Mouse (Mus musculus): ENCODE data around the gene Klf4. TPM values are rescaled to one million over a fixed set of nuclear protein-coding genes. Genes with fewer than 3 reads are reported as not detected.
A peak's percentile ranks its signal among the peaks of the same experiment; 100 is the strongest.

The Klf4 gene
- polyA plus RNA-seq, 1 experiment from 2014 or later, result 4.8 TPM

DNA sequence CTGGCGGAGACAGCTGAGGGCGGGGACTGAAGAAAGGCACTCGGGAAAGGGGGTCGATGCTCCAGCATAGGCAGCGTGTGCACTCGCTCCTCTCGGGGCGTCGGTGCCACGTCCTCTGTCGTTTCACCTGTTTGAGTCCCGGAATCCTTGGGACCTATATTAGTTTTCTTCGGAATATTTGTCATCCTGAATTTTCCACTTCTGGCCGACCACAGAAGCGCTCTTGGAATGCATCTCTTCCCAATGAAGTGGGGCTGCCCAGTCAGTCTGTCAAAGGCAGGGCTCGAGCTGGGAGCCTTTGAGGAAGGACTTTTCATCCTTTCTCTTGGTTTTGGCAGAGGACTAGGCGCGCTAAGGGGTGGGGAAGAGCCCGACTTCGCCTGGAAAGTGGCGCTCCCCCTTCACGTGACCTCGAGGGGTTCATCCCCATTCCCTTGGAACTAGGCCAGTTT is 1.6 kb upstream of the Klf4 start:
- Histone ChIP-seq H3K4me3 (peak overlapping the region; percentile 61), H3K27ac (replicated peaks) (no peak overlapping the region), H3K9me3 (no peaks in the 10 kb centered on the region), H3K36me3 (no peaks in the 10 kb centered on the region), H3K27me3 (peaks cover 61% of the 10 kb centered on the region), H3K4me2 (replicated peaks) (peak overlapping the region; percentile 94), H3K4me1 (peaks cover 30% of the 10 kb centered on the region), H3K9ac (replicated peaks) (no peak overlapping the region; the same call in 1 of the 2 replicates)
- no peak for ATAC-seq (ENCODE audit: low FRiP score, low read depth)
- 1% methylated on average over 23 of the region's 23 CpGs for whole genome bisulfite sequencing

DNA sequence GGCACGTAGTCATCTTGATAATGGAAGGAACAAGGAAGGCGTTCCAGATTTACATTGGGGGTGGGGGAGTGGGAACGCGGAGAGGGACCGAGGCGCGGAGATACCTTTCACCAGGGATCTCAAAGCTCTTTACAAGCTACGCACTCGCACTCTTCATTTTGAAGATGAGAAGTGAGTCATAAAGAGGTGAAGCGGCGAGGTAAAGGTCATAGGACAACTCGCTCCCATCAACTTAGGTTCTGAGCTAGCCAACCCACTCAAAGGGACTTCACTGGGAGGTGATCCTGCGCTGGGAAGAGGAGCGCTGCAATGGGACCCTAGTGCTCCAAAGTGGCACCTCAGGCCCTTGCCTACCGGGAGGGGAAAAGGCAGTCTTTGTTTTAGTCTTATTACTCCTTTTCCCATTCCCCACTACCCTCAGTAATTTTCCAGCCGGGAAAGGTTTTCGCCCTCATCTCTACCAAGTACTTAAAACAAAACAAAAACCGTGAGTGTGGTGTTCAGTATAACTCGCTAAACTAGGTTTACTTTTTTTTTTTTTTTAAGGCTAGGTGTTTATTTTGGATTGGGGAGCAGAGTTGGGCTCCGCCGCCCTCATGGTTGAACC is 1.0 kb upstream of the Klf4 start:
- peak overlapping the region; percentile 72 for H3K9ac ChIP-seq (replicated peaks)
- peak overlapping the region; percentile 76 for H3K27ac ChIP-seq (replicated peaks)
- H3K36me3 ChIP-seq, result no peaks in the 10 kb centered on the region
- H3K4me2 ChIP-seq (replicated peaks), result peak overlapping the region; percentile 94
- ATAC-seq (ENCODE audit: low FRiP score, low read depth), result no peak
- peak overlapping the region; percentile 61 for H3K4me3 ChIP-seq
- H3K9me3 ChIP-seq, result no peaks in the 10 kb centered on the region
- WGBS, result under 1% methylated on average over 21 of the region's 21 CpGs
- H3K27me3 ChIP-seq, result peaks cover 61% of the 10 kb centered on the region
- peaks cover 30% of the 10 kb centered on the region for H3K4me1 ChIP-seq

DNA sequence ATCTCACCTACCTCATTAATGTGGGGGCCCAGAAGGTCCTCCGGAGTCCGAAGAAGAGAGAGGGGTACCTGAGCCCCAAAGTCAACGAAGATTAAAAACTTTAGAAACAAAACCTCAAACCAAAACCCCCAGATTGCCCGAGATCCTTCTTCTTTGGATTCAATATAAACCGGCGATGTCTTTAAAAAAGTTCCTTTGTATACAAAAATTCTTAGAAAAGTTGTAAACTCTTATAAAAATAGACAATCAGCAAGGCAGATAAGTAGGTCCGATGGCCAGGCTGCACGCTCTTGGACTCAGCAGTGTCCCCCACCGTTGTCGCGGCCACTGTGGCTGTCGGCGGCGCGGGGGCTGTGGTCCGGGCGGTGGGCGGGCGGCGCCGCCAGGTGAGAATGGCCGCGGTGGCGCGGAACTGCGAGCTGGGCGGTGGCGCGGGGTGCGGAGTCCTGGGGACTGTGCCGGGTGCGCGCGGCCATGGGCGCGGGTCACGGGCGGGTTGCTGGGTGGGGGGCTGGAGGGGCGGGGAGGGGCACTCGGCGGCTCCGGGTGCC is 335 bp downstream of the Klf4 start:
- Histone ChIP-seq H3K36me3 (no peaks in the 10 kb centered on the region), H3K9ac (replicated peaks) (peak overlapping the region; percentile 43), H3K4me3 (peak overlapping the region; percentile 61), H3K9me3 (no peaks in the 10 kb centered on the region), H3K27me3 (peaks cover 61% of the 10 kb centered on the region), H3K4me1 (peaks cover 30% of the 10 kb centered on the region), H3K4me2 (replicated peaks) (peak overlapping the region; percentile 94), H3K27ac (replicated peaks) (no peak overlapping the region)
- under 1% methylated on average over 37 of the region's 42 CpGs for WGBS
- peak; percentile 53 for ATAC-seq (ENCODE audit: low FRiP score, low read depth)

DNA sequence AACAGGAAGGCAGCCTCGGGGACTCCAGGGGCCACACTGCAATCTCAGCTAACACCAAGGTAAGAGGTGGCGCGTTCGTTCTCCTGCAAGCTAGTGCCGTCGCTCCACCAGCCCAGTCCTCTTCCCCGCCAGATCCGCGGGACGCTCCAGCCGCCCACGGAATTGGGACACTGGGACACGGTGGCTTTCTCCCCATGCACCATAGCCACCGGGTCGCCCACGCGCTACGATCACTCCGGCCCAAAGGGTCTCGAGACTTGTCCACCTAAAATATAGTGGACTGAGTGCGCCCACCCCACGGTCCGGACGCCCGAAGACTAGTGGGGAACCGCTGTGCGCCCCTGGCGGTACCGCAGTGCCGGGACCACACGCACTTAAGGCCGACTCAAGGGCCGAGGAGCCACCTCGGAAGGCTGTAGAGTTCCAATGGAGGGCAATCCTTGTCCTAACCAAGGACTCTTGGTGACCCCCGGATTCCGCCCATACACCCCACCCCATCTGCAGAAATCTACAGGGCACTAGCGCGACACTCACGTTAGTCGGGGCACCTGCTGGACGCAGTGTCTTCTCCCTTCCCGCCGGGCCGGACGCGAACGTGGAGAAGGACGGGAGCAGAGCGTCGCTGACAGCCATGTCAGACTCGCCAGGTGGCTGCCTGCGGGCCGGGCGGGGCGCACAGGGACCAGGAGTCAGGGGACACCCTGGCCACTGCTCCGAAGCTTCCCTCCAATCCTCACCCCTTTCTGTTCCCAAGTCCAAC is 990 bp downstream of the Klf4 start:
- no peak overlapping the region for H3K27ac ChIP-seq (replicated peaks)
- H3K4me1 ChIP-seq, result peaks cover 30% of the 10 kb centered on the region
- peak overlapping the region; percentile 94 for H3K4me2 ChIP-seq (replicated peaks)
- H3K36me3 ChIP-seq, result no peaks in the 10 kb centered on the region
- no peaks in the 10 kb centered on the region for H3K9me3 ChIP-seq
- peak overlapping the region; percentile 61 for H3K4me3 ChIP-seq
- peaks cover 59% of the 10 kb centered on the region for H3K27me3 ChIP-seq
- peak overlapping the region; percentile 43 for H3K9ac ChIP-seq (replicated peaks)
- under 1% methylated on average over 56 of the region's 56 CpGs for WGBS
- ATAC-seq (ENCODE audit: low FRiP score, low read depth), result no peak

DNA sequence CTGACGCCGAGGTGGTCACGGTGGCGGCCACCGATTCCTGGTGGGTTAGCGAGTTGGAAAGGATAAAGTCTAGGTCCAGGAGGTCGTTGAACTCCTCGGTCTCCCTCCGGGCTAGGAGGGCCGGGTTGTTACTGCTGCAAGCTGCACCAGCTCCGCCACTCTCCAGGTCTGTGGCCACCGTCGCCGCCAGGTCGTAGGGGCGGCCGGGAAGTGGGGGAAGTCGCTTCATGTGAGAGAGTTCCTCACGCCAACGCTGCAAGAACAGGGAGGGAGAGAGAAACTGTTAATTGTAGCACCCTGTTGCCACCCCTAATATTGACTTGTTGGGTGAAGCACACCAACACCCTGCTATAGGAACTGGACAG is 1.6 kb downstream of the Klf4 start:
- H3K9me3 ChIP-seq, result no peaks in the 10 kb centered on the region
- WGBS, result 2% methylated on average over 20 of the region's 20 CpGs
- H3K4me1 ChIP-seq, result peaks cover 30% of the 10 kb centered on the region
- no peak for ATAC-seq (ENCODE audit: low FRiP score, low read depth)
- peaks cover 56% of the 10 kb centered on the region for H3K27me3 ChIP-seq
- H3K4me2 ChIP-seq (replicated peaks), result peak overlapping the region; percentile 94
- no peaks in the 10 kb centered on the region for H3K36me3 ChIP-seq
- no peak overlapping the region for H3K27ac ChIP-seq (replicated peaks)
- H3K4me3 ChIP-seq, result peak overlapping the region; percentile 61
- peak overlapping the region; percentile 43 for H3K9ac ChIP-seq (replicated peaks)

DNA sequence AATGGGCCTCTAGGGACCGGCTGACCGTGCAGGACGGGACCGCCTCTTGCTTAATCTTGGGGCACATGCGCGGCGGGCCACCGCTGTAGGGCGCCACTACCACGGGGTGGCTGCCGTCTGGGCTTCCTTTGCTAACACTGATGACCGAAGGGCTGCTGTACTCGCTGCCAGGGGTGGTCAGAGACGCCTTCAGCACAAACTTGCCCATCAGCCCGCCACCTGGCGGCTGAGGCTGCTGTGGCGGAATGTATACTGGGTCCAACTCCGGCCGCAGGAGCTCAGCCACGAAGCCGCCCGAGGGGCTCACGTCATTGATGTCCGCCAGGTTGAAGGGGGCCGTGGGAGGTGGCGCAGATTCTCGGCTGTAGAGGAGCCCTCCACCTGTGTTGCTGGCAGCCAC is 2.0 kb downstream of the Klf4 start:
- Histone ChIP-seq H3K27ac (replicated peaks) (no peak overlapping the region), H3K9ac (replicated peaks) (peak overlapping the region; percentile 43), H3K4me3 (peak overlapping the region; percentile 61), H3K36me3 (no peaks in the 10 kb centered on the region), H3K4me1 (peaks cover 30% of the 10 kb centered on the region), H3K9me3 (no peaks in the 10 kb centered on the region), H3K4me2 (replicated peaks) (peak overlapping the region; percentile 94), H3K27me3 (peaks cover 52% of the 10 kb centered on the region)
- WGBS, result under 1% methylated on average over 27 of the region's 27 CpGs
- peak; percentile 31 for ATAC-seq (ENCODE audit: low FRiP score, low read depth)

DNA sequence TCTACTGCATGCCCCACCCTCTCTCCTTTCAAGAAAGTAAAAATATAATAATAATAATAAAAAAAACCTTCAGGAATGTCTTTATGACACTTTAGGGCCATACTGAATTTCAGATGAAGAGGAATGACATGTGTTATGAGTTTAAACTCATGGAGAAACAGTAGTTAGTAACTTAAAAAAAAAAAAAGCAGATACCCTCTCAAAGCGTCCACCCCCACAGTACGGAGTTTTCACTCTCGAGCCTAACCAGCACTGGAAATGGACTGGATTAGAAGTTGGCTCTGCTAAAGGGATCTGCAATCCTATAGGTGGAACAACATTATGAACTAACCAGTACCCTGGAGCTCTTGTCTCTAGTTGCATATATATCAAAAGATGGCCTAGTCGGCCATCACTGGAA is 3.9 kb downstream of the Klf4 start:
- Histone ChIP-seq H3K9me3 (no peaks in the 10 kb centered on the region), H3K4me3 (no peak overlapping the region), H3K27me3 (peaks cover 37% of the 10 kb centered on the region), H3K27ac (replicated peaks) (no peak overlapping the region), H3K4me2 (replicated peaks) (no peak overlapping the region), H3K9ac (replicated peaks) (no peak overlapping the region), H3K4me1 (peaks cover 24% of the 10 kb centered on the region), H3K36me3 (no peaks in the 10 kb centered on the region)
- ATAC-seq (ENCODE audit: low FRiP score, low read depth), result no peak
- 78% methylated on average over 4 of the region's 4 CpGs for WGBS

DNA sequence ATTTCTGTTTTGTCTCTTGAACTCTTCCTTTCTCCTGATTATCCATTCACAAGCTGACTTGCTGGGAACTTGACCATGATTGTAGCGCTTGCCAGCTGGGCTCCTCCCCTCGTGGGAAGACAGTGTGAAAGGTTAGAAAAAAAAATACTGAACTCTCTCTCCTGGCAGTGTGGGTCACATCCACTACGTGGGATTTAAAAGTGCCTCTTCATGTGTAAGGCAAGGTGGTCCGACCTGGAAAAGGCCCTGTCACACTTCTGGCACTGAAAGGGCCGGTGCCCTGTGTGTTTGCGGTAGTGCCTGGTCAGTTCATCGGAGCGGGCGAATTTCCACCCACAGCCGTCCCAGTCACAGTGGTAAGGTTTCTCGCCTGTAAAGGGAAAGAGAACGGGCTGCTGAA is 4.3 kb downstream of the Klf4 start:
- H3K36me3 ChIP-seq, result no peaks in the 10 kb centered on the region
- H3K9me3 ChIP-seq, result no peaks in the 10 kb centered on the region
- no peak overlapping the region for H3K9ac ChIP-seq (replicated peaks)
- H3K4me1 ChIP-seq, result peaks cover 22% of the 10 kb centered on the region
- H3K4me2 ChIP-seq (replicated peaks), result no peak overlapping the region
- no peak for ATAC-seq (ENCODE audit: low FRiP score, low read depth)
- H3K27ac ChIP-seq (replicated peaks), result no peak overlapping the region
- 81% methylated on average over 12 of the region's 12 CpGs for WGBS
- H3K27me3 ChIP-seq, result peaks cover 32% of the 10 kb centered on the region
- no peak overlapping the region for H3K4me3 ChIP-seq

DNA sequence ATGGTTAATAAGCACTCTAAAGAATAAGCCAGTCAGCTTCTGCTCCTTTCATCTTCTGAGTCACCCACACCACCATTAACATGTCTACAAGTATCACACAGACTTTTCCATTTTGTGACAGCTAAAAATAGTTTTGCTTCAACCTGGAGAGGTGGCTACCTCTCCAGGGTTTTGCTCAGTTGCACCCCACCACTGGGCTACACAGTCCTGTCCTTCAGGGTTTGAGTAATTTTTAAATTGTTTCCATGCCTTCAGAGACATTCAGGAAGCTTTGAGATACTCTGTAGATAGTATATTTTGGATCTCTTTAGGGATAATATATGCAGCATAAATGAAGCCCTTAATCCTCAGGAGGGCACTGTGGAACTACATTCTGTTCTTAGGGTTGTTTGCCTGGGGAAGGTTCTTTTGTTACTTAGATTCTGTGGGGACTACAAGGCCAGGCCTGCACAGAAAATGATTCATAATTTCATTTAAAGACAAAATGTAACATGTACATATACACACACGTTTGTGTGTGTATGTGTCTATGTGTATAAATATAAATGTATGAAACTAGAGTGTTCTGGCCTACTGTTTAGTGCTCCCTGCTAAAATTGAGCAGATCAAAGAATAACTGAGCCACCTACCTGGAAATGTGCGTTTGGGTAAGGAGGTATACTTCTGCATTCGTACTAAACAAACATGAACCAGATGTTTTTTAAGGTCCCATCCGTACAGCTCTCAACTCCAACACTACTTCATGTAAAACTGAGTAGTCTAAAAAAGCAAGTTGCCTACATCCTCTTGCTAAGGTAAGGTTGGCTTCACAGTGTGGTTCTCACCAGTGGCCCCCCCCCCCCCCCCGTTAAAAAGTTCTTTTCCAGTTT is 5.8 kb downstream of the Klf4 start:
- ATAC-seq (ENCODE audit: low FRiP score, low read depth), result no peak
- WGBS, result 82% methylated on average over 5 of the region's 5 CpGs

DNA sequence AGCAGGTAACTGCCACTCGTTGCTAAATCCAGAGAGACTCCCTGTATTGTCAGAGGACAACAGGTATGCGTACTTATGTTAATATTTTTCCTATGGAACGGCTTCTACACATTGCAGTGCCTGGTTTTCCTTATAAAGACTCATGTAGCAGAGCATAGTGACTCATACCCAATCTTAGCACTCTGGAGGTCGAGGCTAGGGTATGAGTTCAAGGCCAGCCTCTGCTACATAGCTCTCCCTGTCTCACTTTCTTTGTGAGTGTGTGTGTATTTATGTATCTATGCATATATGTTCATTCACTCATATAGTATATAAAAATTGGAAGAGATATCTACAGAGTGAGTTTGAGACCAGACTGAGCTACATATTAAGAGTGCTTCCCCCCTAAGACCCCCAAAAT is 8.3 kb downstream of the Klf4 start:
- Histone ChIP-seq H3K9me3 (no peaks in the 10 kb centered on the region), H3K9ac (replicated peaks) (no peak overlapping the region), H3K4me2 (replicated peaks) (no peak overlapping the region), H3K4me3 (no peak overlapping the region), H3K4me1 (peaks cover 3% of the 10 kb centered on the region; the same call in 1 of the 2 replicates), H3K27ac (replicated peaks) (no peak overlapping the region), H3K27me3 (0 out of 2 replicates have a peak, but pooled peaks cover 3% of the 10 kb centered on the region), H3K36me3 (no peaks in the 10 kb centered on the region)
- 78% methylated on average over 4 of the region's 4 CpGs for WGBS
- ATAC-seq (ENCODE audit: low FRiP score, low read depth), result no peak

More for the DNA sequence above, 5.8 kb downstream of the Klf4 start:
- Histone ChIP-seq H3K9ac (replicated peaks) (no peak overlapping the region), H3K9me3 (no peaks in the 10 kb centered on the region), H3K27me3 (peaks cover 22% of the 10 kb centered on the region), H3K4me1 (peaks cover 18% of the 10 kb centered on the region), H3K4me3 (no peak overlapping the region), H3K36me3 (no peaks in the 10 kb centered on the region), H3K4me2 (replicated peaks) (no peak overlapping the region), H3K27ac (replicated peaks) (no peak overlapping the region)

DNA sequence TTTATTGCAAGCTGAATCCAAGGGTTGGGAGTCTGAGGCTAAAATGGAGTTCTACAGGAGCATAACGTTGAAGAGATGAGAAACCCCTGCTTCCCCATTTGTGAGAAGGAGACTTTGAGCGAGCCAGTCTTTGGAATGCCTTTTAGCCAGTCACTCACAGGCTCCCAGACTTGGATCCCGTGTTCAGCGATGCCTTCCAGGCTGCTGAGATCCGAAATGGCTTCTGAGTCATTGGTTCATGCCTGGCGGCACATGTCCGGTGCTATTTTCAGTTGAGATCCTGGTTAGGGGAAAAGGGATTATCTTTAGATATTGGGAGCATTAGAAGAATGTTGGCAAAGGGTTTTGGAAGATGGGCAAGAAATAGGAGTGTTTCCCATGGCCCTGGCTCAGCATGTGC is 14.8 kb downstream of the Klf4 start:
- no peak overlapping the region for H3K4me2 ChIP-seq (replicated peaks)
- no peak overlapping the region for H3K4me3 ChIP-seq
- peaks cover 3% of the 10 kb centered on the region; the same call in 1 of the 2 replicates for H3K4me1 ChIP-seq
- ATAC-seq (ENCODE audit: low FRiP score, low read depth), result no peak
- 90% methylated on average over 7 of the region's 7 CpGs for WGBS
- no peaks in the 10 kb centered on the region for H3K36me3 ChIP-seq
- H3K27ac ChIP-seq (replicated peaks), result no peak overlapping the region
- H3K27me3 ChIP-seq, result peaks cover 17% of the 10 kb centered on the region; the same call in 1 of the 2 replicates
- H3K9ac ChIP-seq (replicated peaks), result no peak overlapping the region
- no peaks in the 10 kb centered on the region for H3K9me3 ChIP-seq
